ENCODE assay signal across 15 mouse cellular contexts in the genomic region with DNA sequence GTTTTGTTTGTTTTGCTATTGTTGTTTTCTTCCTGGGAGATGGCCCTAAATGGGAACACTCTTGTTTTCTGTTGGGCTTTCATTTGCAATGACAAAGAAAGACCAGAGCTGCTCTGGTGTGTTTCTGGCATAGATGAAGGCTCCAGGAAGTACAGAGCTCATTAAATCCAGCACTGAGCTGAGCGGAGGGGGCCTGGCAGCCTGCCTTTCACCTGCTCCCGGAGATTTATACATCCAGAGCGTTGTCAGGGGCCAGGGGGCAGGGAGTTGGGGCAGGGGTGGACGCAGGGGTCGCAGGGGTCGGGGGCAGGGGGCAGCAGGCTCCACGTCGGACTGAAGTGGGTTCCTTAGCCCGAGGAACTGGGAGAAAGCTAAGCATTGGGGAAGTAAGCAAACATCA. TPM values are rescaled to one million over a fixed set of nuclear protein-coding genes. Genes with fewer than 3 reads are reported as not detected.
DNase-seq lines count a peak whose midpoint lies in the region; ATAC-seq lines count a peak whose summit lies in the region.
"Had no signal": no experiment of that assay in that cellular context is flagged by ENCODE, and none has a peak within 500 bp of the region (broad histone marks: within the 10 kb centered on the region; RNA-seq: fewer than 3 reads in every experiment).

No protein-coding gene starts in this region.

- peak overlapping the region; percentile 70 for H3K27ac ChIP-seq in forebrain, embryonic 10.5 days
- H3K27ac ChIP-seq in forebrain, embryonic 15.5 days (replicated peaks): no peak overlapping the region
- no peak overlapping the region for H3K27ac ChIP-seq in neural tube, embryonic 15.5 days (replicated peaks)
- peak overlapping the region; percentile 68 for H3K27ac ChIP-seq in limb, embryonic 15.5 days
- H3K27ac ChIP-seq in stomach, embryonic 16.5 days (ENCODE audit: low read length): peak overlapping the region; percentile 75
- H3K27ac ChIP-seq: heart, embryonic 15.5 days; hindbrain, embryonic 15.5 days had no signal

- peaks cover 45% of the 10 kb centered on the region for H3K4me1 ChIP-seq in forebrain, embryonic 10.5 days
- H3K4me1 ChIP-seq in forebrain, embryonic 15.5 days: peaks cover 17% of the 10 kb centered on the region
- H3K4me1 ChIP-seq in neural tube, embryonic 15.5 days: peaks cover 24% of the 10 kb centered on the region
- H3K4me1 ChIP-seq in limb, embryonic 15.5 days: peaks cover 38% of the 10 kb centered on the region
- peaks cover 3% of the 10 kb centered on the region; the same call in 1 of the 2 replicates for H3K4me1 ChIP-seq in stomach, embryonic 16.5 days (ENCODE audit: control insufficient read depth, insufficient read depth, low read length)
- H3K4me1 ChIP-seq: heart, embryonic 15.5 days had no signal

- 3% methylated on average over 9 of the region's 9 CpGs for WGBS in forebrain, embryonic 10.5 days
- 4% methylated on average over 9 of the region's 9 CpGs for whole genome bisulfite sequencing in forebrain, embryonic 15.5 days
- 2% methylated on average over 9 of the region's 9 CpGs for WGBS in neural tube, embryonic 15.5 days
- 5% methylated on average over 9 of the region's 9 CpGs for WGBS in limb, embryonic 15.5 days
- 3% methylated on average over 9 of the region's 9 CpGs for WGBS in stomach, embryonic 16.5 days

- no peak overlapping the region for H3K4me3 ChIP-seq in forebrain, embryonic 10.5 days
- H3K4me3 ChIP-seq in forebrain, embryonic 15.5 days: no peak overlapping the region
- no peak overlapping the region for H3K4me3 ChIP-seq in neural tube, embryonic 15.5 days (replicated peaks)
- H3K4me3 ChIP-seq in limb, embryonic 15.5 days: no peak overlapping the region
- H3K4me3 ChIP-seq in stomach, embryonic 16.5 days (replicated peaks; ENCODE audit: low read length): no peak overlapping the region
- H3K4me3 ChIP-seq: heart, embryonic 15.5 days; hindbrain, embryonic 15.5 days; myocyte had no signal

- ATAC-seq in forebrain, embryonic 15.5 days (replicated peaks): no peak
- no peak for ATAC-seq in neural tube, embryonic 15.5 days (ENCODE audit: low FRiP score)
- no peak for ATAC-seq in limb, embryonic 15.5 days (ENCODE audit: insufficient number of reproducible peaks, low FRiP score, low TSS enrichment, low read depth)
- ATAC-seq in stomach, embryonic 16.5 days (ENCODE audit: insufficient read depth, low FRiP score): no peak

- no peak overlapping the region for H3K4me2 ChIP-seq in forebrain, embryonic 15.5 days (replicated peaks)
- H3K4me2 ChIP-seq in neural tube, embryonic 15.5 days: no peak overlapping the region
- peak overlapping the region; percentile 14; the same call in 1 of the 2 replicates for H3K4me2 ChIP-seq in limb, embryonic 15.5 days
- 0 out of 2 replicates have a peak overlapping the region, but pooled peaks have one; percentile 15 for H3K4me2 ChIP-seq in stomach, embryonic 16.5 days (ENCODE audit: low read depth, low read length)
- H3K4me2 ChIP-seq: heart, embryonic 15.5 days; hindbrain, embryonic 15.5 days; lung, embryonic 14.5 days had no signal

- H3K36me3 ChIP-seq in forebrain, embryonic 10.5 days (replicated peaks): no peaks in the 10 kb centered on the region
- H3K36me3 ChIP-seq in forebrain, embryonic 15.5 days: no peaks in the 10 kb centered on the region
- H3K36me3 ChIP-seq in neural tube, embryonic 15.5 days: no peaks in the 10 kb centered on the region
- no peaks in the 10 kb centered on the region for H3K36me3 ChIP-seq in limb, embryonic 15.5 days
- no peaks in the 10 kb centered on the region for H3K36me3 ChIP-seq in stomach, embryonic 16.5 days (ENCODE audit: control insufficient read depth, insufficient read depth, low read length)
- H3K36me3 ChIP-seq: heart, embryonic 15.5 days; hindbrain, embryonic 15.5 days had no signal

- no peak overlapping the region for H3K9ac ChIP-seq in forebrain, embryonic 15.5 days (replicated peaks)
- H3K9ac ChIP-seq in neural tube, embryonic 15.5 days (replicated peaks): no peak overlapping the region
- H3K9ac ChIP-seq in limb, embryonic 15.5 days: no peak overlapping the region
- no peak overlapping the region for H3K9ac ChIP-seq in stomach, embryonic 16.5 days (ENCODE audit: low read length)
- H3K9ac ChIP-seq: heart, embryonic 15.5 days; hindbrain, embryonic 15.5 days; lung, embryonic 14.5 days had no signal

- peaks cover 78% of the 10 kb centered on the region for H3K27me3 ChIP-seq in forebrain, embryonic 10.5 days (ENCODE audit: poor library complexity, severe bottlenecking)
- H3K27me3 ChIP-seq in forebrain, embryonic 15.5 days: 0 out of 2 replicates have a peak, but pooled peaks cover 5% of the 10 kb centered on the region
- H3K27me3 ChIP-seq in neural tube, embryonic 15.5 days (replicated peaks): 0 out of 2 replicates have a peak, but pooled peaks cover 5% of the 10 kb centered on the region
- H3K27me3 ChIP-seq in limb, embryonic 15.5 days: no peaks in the 10 kb centered on the region
- H3K27me3 ChIP-seq in stomach, embryonic 16.5 days (ENCODE audit: control insufficient read depth, insufficient read depth, low read length): no peaks in the 10 kb centered on the region

- H3K9me3 ChIP-seq in forebrain, embryonic 10.5 days: no peaks in the 10 kb centered on the region
- H3K9me3 ChIP-seq in forebrain, embryonic 15.5 days: no peaks in the 10 kb centered on the region
- no peaks in the 10 kb centered on the region for H3K9me3 ChIP-seq in neural tube, embryonic 15.5 days (replicated peaks)
- no peaks in the 10 kb centered on the region for H3K9me3 ChIP-seq in limb, embryonic 15.5 days
- no peaks in the 10 kb centered on the region for H3K9me3 ChIP-seq in stomach, embryonic 16.5 days (replicated peaks; ENCODE audit: control insufficient read depth, low read length)
- H3K9me3 ChIP-seq: heart, embryonic 15.5 days; hindbrain, embryonic 15.5 days had no signal

- DNase-seq in forebrain, embryonic 10.5 days (ENCODE audit: extremely low spot score, low spot score): no peak
- peak; percentile 39 for DNase-seq in neural tube, embryonic 10.5 days (ENCODE audit: extremely low spot score, low spot score)
- DNase-seq in left cerebral cortex, adult 8-10 months (ENCODE audit: low spot score in 2 of 2): no peak
- DNase-seq in cerebellum, postnatal 4 days (ENCODE audit: low spot score in 2 of 2): no peak
- DNase-seq: cerebellum, adult 8-10 months; lung, embryonic 14.5 days had no signal

RNA-seq across cellular contexts. Expression of gene Fzd10, which starts 19.8 kb away (rescaled TPM):
- polyA plus RNA-seq in forebrain, embryonic 10.5 days (2016; fragmentation: Nextera tagmentation; extraction: Ambion mirVana): 3.0 and 3.5 TPM in 2 replicates
- polyA plus RNA-seq in forebrain, embryonic 15.5 days (2015; fragmentation: Nextera tagmentation; extraction: Ambion mirVana): 0.64 and 1.1 TPM in 2 replicates
- 2.1 and 2.3 TPM in 2 replicates for polyA plus RNA-seq in neural tube, embryonic 15.5 days (2015; fragmentation: Nextera tagmentation; extraction: Ambion mirVana)
- polyA plus RNA-seq in limb, embryonic 15.5 days (2015; fragmentation: Nextera tagmentation; extraction: Ambion mirVana): 5.9 and 7.7 TPM in 2 replicates
- 1.4 and 1.5 TPM in 2 replicates for polyA plus RNA-seq in stomach, embryonic 16.5 days (2015; fragmentation: Nextera tagmentation; extraction: Ambion mirVana)
- total RNA-seq in left cerebral cortex, adult 8-10 months (2022): 1 to 10 TPM; 1.9 to 2.6 (median 1.9) TPM
- total RNA-seq: granulocyte monocyte progenitor cell, adult 5-6 weeks; megakaryocyte progenitor cell, adult 5-6 weeks had no signal
- polyA plus RNA-seq: myocyte had no signal

Comparison
In these comparisons a context has a peak if more than half of its experiments do, and no peak if none do; other contexts are left out.
1. H3K27ac ChIP-seq: peak in forebrain, embryonic 10.5 days (single experiment), limb, embryonic 15.5 days (single experiment) and stomach, embryonic 16.5 days (single experiment); none in forebrain, embryonic 15.5 days (single experiment) and neural tube, embryonic 15.5 days (single experiment).
2. H3K4me2 ChIP-seq: peak in limb, embryonic 15.5 days (single experiment) and stomach, embryonic 16.5 days (single experiment); none in forebrain, embryonic 15.5 days (single experiment) and neural tube, embryonic 15.5 days (single experiment).